Mouse (Mus musculus) forebrain, embryonic 10.5 days (tissue): Measurements from ENCODE around the gene Trio. TPM values are rescaled to one million over a fixed set of nuclear protein-coding genes. Genes with fewer than 3 reads are reported as not detected.
A peak's percentile ranks its signal among the peaks of the same experiment; 100 is the strongest.

Experiments used
- DNase-seq: peaks from one replicate; pipeline ENCODE4 v3.0.0-alpha.2; 2017; ENCODE audit warnings: low spot score; ENCODE audit errors: extremely low spot score
- H3K27ac ChIP-seq: fragments of 300-500 bp; sonication (generic); 2 replicates; pipeline ENCODE4 v1.5.1; 2016; ENCODE audit warnings: mild to moderate bottlenecking
- H3K27me3 ChIP-seq: fragments of 300-500 bp; sonication (generic); 2 replicates; pipeline ENCODE4 v1.6.1; 2016; ENCODE audit warnings: mild to moderate bottlenecking; ENCODE audit not compliant: poor library complexity, severe bottlenecking
- H3K36me3 ChIP-seq: fragments of 300-500 bp; sonication (generic); replicated peaks from 2 replicates; pipeline ENCODE4 v1.6.1; 2016; ENCODE audit warnings: mild to moderate bottlenecking, moderate library complexity
- H3K4me1 ChIP-seq: fragments of 300-500 bp; sonication (generic); 2 replicates; pipeline ENCODE4 v1.6.1; 2016
- H3K4me3 ChIP-seq: fragments of 300-500 bp; sonication (generic); 2 replicates; pipeline ENCODE4 v1.5.1; 2016; ENCODE audit warnings: mild to moderate bottlenecking, moderate library complexity
- H3K9me3 ChIP-seq: fragments of 300-500 bp; sonication (generic); 2 replicates; pipeline ENCODE4 v1.6.1; 2016; ENCODE audit warnings: mild to moderate bottlenecking, moderate library complexity
- WGBS: fragments of 180-500 bp; shearing (Covaris S2); methylation state at CpG from one replicate; pipeline ENCODE4 v1.1.7; 2016; 5-methylcytosine and 5-hydroxymethylcytosine counted together
- polyA plus RNA-seq: library from polyadenylated mRNA; unstranded; fragments of >200 nt; fragmentation: Nextera tagmentation; extraction: Ambion mirVana; gene quantifications from 2 replicates; pipeline ENCODE4 v1.2.1, GENCODE M21; 2016

Gene Trio
- polyA plus RNA-seq, 1 experiment from 2014 or later = 29.2 TPM

GRCm38 (mm10) chr15:27702972-27703313, 322.7 kb downstream of the Trio start:
- peaks cover 12% of the 10 kb centered on the region for H3K4me1 ChIP-seq
- no peak for DNase-seq
- no peaks in the 10 kb centered on the region for H3K27me3 ChIP-seq
- no peaks in the 10 kb centered on the region for H3K36me3 ChIP-seq
- H3K4me3 ChIP-seq = no peak overlapping the region
- WGBS = 31% methylated on average over 1 of the region's 1 CpGs
- no peaks in the 10 kb centered on the region for H3K9me3 ChIP-seq
- peak overlapping the region; percentile 45 for H3K27ac ChIP-seq

- Histone ChIP-seq H3K4me3 (no peak overlapping the region), H3K27ac (peak overlapping the region; percentile 45), H3K27me3 (no peaks in the 10 kb centered on the region), H3K9me3 (no peaks in the 10 kb centered on the region), H3K36me3 (no peaks in the 10 kb centered on the region), H3K4me1 (peaks cover 12% of the 10 kb centered on the region)
- no peak for DNase-seq
- 54% methylated on average over 11 of the region's 11 CpGs for WGBS
These were observed 323.3 kb downstream of the Trio start for GRCm38 (mm10) chr15:27702031-27702971.

DNA sequence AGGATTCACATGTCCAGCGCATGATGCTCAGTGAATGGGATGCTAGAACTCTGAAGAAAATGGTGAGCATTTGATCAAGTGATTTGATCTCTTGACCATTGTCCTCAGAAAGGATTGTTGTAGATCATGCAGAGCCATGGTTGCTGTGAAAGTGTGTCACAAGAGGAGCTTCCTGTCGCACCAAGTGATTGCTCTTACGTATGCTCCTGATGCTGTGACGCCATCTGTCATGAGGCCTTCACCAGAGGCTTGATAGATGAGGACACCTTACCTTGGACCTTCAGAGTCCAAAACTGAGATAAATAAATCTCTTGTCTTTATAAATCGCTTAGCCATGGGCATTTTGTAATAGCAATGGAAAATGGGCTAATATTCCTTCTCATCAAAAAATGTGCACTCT, 328.0 kb downstream of the Trio start:
- no peaks in the 10 kb centered on the region for H3K27me3 ChIP-seq
- peaks cover 3% of the 10 kb centered on the region for H3K4me1 ChIP-seq
- no peaks in the 10 kb centered on the region for H3K36me3 ChIP-seq
- no peak overlapping the region for H3K4me3 ChIP-seq
- DNase-seq = no peak
- WGBS = 91% methylated on average over 5 of the region's 5 CpGs
- H3K9me3 ChIP-seq = no peaks in the 10 kb centered on the region
- H3K27ac ChIP-seq = no peak overlapping the region

DNA sequence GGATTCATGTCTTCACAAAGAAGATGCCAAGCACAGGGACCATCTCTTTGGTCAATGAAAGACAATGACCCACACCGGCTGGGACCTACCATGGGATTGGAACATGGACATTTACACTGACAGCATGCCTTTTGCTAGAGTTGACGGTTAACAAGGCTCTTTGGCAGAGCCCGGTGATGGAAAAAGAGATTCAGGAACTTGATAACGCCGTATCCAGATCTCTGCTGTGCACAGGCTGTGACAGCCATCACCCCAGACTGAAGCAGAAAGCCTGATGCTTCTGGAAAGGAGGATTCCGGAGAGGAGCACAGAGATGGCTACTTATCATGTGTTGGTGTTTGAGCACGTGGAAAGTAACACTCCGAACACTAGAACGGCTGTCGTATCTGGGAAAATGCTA, 332.4 kb downstream of the Trio start:
- no peaks in the 10 kb centered on the region for H3K36me3 ChIP-seq
- H3K4me3 ChIP-seq = no peak overlapping the region
- WGBS = 95% methylated on average over 10 of the region's 10 CpGs
- no peaks in the 10 kb centered on the region for H3K9me3 ChIP-seq
- no peaks in the 10 kb centered on the region for H3K4me1 ChIP-seq
- no peaks in the 10 kb centered on the region for H3K27me3 ChIP-seq
- DNase-seq = no peak
- H3K27ac ChIP-seq = no peak overlapping the region

DNA sequence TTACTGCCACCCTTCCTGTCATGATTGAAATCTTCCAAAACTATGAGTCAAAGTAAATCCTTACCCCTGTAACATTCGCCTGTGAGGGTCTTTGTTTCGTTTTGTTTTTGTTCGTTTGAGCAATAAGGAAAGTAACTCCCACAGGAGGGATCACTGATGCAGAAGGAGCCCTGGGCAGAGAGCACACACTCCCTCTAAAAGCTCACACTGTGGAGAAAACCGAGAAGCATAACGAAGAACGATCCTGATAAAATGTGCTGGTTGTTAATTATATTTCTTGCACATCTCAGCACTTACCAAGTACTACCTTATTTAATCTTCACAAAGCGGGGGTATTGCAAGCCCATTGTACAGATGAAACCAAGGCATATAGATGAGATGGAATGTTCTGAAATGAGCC, 333.5 kb downstream of the Trio start:
- no peak for DNase-seq
- Histone ChIP-seq H3K27ac (no peak overlapping the region), H3K4me3 (no peak overlapping the region), H3K27me3 (no peaks in the 10 kb centered on the region), H3K9me3 (no peaks in the 10 kb centered on the region), H3K36me3 (no peaks in the 10 kb centered on the region), H3K4me1 (no peaks in the 10 kb centered on the region)
- 76% methylated on average over 7 of the region's 7 CpGs for WGBS

DNA sequence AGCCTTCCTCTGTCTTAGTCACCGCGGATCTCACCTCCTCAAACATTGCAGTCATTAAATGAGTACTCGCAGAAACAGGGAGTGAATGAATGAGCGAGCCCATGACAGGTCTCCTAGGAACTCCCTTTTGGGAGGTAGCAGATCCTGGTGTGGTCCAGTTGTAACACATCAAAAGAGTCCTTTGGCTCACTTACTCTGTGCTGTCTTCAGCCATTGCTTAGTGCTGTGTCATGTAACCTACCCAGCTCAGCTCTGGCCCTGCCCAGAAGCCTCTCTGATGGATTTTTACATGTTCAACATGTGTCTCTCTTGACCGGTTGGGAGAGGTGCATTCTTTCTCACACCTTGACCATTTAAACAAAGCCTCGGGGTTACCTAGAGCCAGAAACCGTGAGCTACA, 334.4 kb downstream of the Trio start:
- DNase-seq = no peak
- Histone ChIP-seq H3K27ac (no peak overlapping the region), H3K4me1 (no peaks in the 10 kb centered on the region), H3K4me3 (no peak overlapping the region), H3K36me3 (no peaks in the 10 kb centered on the region), H3K9me3 (no peaks in the 10 kb centered on the region), H3K27me3 (no peaks in the 10 kb centered on the region)
- 90% methylated on average over 7 of the region's 7 CpGs for WGBS

DNA sequence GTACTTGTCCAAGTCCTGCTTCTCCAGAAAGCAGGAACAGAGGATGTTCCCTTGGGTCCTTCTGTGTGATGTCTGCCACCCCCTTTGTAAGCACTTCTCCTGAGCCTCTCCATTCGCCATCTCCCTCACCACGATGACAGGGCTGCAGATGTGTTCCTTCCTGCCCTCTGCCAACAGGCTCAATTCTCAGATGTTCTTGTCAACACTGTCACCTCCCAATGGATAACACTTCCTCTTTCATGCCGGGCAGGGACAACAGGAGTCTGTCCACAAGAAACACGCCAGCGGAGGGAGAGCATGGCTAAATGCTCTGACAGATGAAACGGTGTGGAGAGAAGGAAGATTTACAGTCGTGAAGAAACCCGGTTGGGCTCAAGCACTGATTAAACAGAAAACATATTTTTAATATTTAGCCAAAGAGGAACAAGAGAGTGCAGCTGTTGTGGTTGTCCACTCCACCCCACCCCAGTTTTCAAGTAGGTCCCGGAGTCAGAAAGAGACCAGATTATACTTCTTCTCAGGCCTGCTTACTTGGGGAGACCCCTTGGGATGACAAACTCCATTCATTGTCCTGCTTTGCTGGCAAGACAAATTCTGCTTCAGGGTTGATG, 337.5 kb downstream of the Trio start:
- Histone ChIP-seq H3K36me3 (no peaks in the 10 kb centered on the region), H3K9me3 (no peaks in the 10 kb centered on the region), H3K4me3 (no peak overlapping the region), H3K27me3 (no peaks in the 10 kb centered on the region), H3K4me1 (no peaks in the 10 kb centered on the region), H3K27ac (no peak overlapping the region)
- WGBS = 88% methylated on average over 9 of the region's 9 CpGs
- DNase-seq = no peak

DNA sequence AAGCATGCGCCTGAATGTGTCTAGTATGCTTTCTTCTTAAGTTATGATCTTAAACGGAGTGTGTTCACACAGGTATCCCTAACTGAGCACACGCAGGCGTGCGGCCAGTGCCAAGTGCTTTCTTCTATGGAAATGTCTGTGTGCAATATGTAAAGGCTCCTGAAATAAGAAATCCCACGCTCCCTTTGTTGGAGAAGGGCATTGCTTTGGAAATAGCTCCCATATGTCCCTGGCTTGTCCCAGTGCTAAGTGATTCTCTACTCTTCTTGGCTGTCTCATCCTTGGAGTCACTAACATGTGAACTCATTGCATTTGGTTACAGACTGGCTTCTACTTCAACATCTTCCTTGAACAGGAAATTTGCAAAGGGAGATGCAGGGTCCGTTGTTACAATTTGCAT, 340.8 kb downstream of the Trio start:
- H3K27ac ChIP-seq = no peak overlapping the region
- no peak for DNase-seq
- WGBS = 92% methylated on average over 7 of the region's 7 CpGs
- H3K9me3 ChIP-seq = no peaks in the 10 kb centered on the region
- H3K27me3 ChIP-seq = peaks cover 11% of the 10 kb centered on the region
- H3K36me3 ChIP-seq = no peaks in the 10 kb centered on the region
- no peak overlapping the region for H3K4me3 ChIP-seq
- H3K4me1 ChIP-seq = peaks cover 21% of the 10 kb centered on the region

DNA sequence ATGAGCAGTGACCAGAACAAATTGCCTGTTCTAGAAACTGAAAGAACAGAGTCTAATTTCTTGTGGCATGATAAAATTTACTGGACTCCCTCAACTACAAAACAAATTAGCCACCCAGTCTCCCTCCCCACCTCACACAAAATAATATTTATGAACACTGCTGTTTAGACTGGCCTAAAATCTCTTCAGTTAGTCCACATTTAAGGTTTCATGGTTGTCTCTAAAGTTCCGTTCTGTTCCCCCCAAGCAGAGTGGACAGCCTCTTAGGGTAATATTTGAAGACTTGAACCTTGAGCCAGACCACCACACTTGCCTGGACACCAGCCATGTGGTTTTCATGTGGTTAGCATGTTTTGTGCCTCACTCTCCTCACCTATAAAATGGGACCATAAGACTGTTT, 342.4 kb downstream of the Trio start:
- no peak overlapping the region for H3K4me3 ChIP-seq
- no peak overlapping the region for H3K27ac ChIP-seq
- WGBS = 93% methylated on average over 1 of the region's 1 CpGs
- peaks cover 21% of the 10 kb centered on the region for H3K4me1 ChIP-seq
- DNase-seq = no peak
- no peaks in the 10 kb centered on the region for H3K36me3 ChIP-seq
- H3K9me3 ChIP-seq = no peaks in the 10 kb centered on the region
- peaks cover 15% of the 10 kb centered on the region for H3K27me3 ChIP-seq

DNA sequence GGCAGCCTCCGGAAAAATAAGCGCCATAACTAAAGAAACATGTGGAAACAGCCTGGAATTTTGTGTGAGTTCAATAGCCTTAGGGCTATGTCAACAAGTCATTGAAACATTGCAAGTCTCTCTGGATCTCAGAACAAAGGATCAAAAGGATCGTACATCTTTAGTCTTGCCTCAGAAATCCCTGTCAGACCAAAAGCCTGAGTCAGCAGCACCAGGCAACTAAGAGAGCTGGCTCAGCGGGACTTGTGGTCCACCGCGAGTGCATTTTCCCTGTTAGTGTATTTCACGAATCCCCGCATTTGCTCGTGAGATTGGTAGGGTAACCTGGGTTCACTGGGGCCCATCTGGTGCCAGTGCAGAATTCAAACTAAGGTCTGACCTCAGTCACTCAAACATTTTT, 343.0 kb downstream of the Trio start:
- H3K27me3 ChIP-seq = peaks cover 15% of the 10 kb centered on the region
- H3K36me3 ChIP-seq = no peaks in the 10 kb centered on the region
- peaks cover 21% of the 10 kb centered on the region for H3K4me1 ChIP-seq
- WGBS = 43% methylated on average over 9 of the region's 9 CpGs
- no peak for DNase-seq
- no peak overlapping the region for H3K4me3 ChIP-seq
- H3K27ac ChIP-seq = no peak overlapping the region
- no peaks in the 10 kb centered on the region for H3K9me3 ChIP-seq

DNA sequence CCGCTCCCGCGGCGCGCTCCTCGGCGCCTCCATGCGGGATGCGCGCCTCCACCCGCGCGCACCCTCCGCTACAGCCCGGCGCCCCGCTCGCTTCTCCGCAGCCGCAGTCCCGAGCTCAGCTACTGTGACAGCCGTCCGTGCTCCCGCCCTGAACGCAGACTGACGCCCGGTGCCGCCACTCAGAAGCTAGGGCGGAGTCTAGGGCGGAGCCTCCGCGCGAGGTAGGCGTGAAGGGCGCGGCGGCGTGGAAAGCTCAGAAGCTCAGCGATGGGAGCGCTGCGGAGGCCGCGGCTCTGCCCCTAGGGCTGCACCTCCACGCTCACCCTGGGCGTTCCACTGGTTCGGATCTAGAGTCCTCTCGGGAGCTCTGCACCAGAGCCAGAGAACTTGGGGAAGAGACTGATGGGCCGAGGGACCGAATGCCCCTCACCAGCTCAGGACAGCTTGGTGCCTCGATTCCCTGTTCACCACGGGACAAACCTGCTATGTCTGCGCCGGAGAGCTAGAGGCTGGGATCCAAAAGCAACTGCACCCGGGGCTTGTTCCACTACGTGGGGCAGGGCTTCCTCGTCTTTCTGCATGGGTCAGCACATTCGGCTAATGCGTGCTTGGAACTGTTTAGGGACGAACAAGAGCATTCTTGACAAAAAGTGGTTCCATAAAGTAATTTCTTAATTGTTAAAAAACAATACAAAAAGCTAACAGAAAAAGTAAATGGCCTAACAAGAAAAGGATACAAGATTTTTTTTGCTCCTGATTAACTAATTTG, 344.0 kb downstream of the Trio start, which contains the start of gene Otulinl:
Gene Otulinl (minus strand): TSS at position 161 of the 769 bp plus-strand sequence.
- peak within 1 kb of the TSS; percentile 78 for H3K4me3 ChIP-seq
- DNase-seq = peak; percentile 91
- peaks cover 24% of the 10 kb centered on the region for H3K4me1 ChIP-seq
- peaks cover 15% of the 10 kb centered on the region for H3K27me3 ChIP-seq
- H3K9me3 ChIP-seq = no peaks in the 10 kb centered on the region
- 2% methylated on average over 59 of the region's 59 CpGs for WGBS
- H3K27ac ChIP-seq = peak within 1 kb of the TSS; percentile 83
- no peaks in the 10 kb centered on the region for H3K36me3 ChIP-seq

DNA sequence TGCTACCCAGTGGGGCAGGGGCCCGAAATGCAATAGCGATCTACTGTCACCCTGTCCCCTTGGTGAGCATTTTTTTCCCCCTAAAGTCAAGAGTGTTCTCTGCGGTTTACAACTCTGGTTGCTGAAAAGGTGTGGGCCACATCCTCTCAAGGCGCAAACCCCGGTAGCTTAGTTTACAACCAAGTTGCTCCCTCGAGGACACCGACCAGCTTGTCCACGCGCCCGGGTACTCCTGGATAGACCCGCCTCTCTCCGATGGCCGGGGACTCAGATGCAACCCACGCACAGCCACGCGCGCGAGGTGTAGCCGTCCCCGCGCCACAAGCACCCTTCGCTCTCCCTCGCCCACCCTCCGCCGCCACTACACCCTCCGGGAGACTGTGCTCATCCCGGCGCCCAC, 344.7 kb downstream of the Trio start:
- H3K36me3 ChIP-seq = no peaks in the 10 kb centered on the region
- H3K4me1 ChIP-seq = peaks cover 31% of the 10 kb centered on the region
- H3K9me3 ChIP-seq = no peaks in the 10 kb centered on the region
- H3K4me3 ChIP-seq = peak overlapping the region; percentile 78
- peaks cover 15% of the 10 kb centered on the region for H3K27me3 ChIP-seq
- WGBS = 3% methylated on average over 28 of the region's 28 CpGs
- peak overlapping the region; percentile 83 for H3K27ac ChIP-seq
- no peak for DNase-seq
